Mouse (Mus musculus): ENCODE results near the gene Lrrc75a. TPM values are rescaled to one million over a fixed set of nuclear protein-coding genes. Genes with fewer than 3 reads are reported as not detected.

Lrrc75a gene
- polyA plus RNA-seq, 1 experiment from 2014 or later: 20.6 TPM

DNA sequence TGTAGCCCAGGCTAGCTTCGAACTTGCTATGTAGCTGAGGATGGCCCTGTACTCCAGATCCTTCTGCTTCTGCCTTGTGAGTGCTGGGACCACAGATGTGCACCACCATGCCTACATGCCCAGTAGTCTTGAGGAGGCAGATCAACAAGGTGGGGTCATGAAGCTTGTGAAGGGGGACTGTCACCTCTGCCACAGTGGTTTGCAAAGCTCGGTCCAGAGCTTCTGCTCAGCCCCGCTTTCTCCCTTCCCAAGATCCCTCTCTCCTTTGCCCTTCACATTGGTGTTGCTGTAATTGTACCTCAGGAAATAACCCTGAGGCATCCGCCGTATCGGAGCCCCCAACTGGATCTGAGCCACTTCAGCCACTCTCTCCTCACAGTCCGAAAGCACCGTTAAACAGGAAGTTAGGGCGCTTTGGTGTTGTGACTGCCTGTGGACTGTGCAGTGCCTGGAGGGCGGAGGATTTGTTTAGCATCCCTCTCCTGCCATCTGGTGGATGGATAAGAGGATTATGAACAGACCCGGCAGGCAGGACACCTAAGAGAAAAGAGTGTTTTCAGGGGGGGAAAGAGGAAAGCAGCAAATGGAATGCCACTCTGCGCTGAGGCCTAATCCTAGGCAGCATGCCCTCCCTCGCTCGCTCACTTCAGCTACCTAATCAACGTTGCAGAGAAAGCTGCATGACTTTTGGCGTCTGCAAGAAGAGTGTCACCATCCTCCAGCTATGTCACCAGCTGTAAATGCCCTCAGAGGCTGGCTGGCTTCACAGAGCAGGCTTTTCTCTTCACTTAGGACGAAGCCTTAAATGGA, 27.4 kb upstream of the Lrrc75a start:
- Histone ChIP-seq H3K4me1 (ENCODE audit: control insufficient read depth, insufficient read depth, low read length) (no peaks in the 10 kb centered on the region), H3K9me3 (ENCODE audit: control insufficient read depth, low read length) (no peaks in the 10 kb centered on the region), H3K27ac (replicated peaks; ENCODE audit: low read depth, low read length) (no peak overlapping the region), H3K36me3 (ENCODE audit: control insufficient read depth, insufficient read depth, low read length) (no peaks in the 10 kb centered on the region), H3K9ac (ENCODE audit: low read length) (peak overlapping the region; percentile 47), H3K4me2 (ENCODE audit: low read depth, severe bottlenecking) (peak overlapping the region; percentile 37), H3K4me3 (ENCODE audit: low read depth, low read length) (0 out of 2 replicates have a peak overlapping the region, but pooled peaks have one; percentile 2), H3K27me3 (ENCODE audit: control insufficient read depth, insufficient read depth, low read length) (no peaks in the 10 kb centered on the region)
- DNase-seq (ENCODE audit: low spot score) (peak; percentile 80), ATAC-seq (ENCODE audit: insufficient number of reproducible peaks, low FRiP score, low TSS enrichment, low read depth) (peak; percentile 87; the same call in 1 of the 2 replicates)
- WGBS: 21% methylated on average over 17 of the region's 17 CpGs

DNA sequence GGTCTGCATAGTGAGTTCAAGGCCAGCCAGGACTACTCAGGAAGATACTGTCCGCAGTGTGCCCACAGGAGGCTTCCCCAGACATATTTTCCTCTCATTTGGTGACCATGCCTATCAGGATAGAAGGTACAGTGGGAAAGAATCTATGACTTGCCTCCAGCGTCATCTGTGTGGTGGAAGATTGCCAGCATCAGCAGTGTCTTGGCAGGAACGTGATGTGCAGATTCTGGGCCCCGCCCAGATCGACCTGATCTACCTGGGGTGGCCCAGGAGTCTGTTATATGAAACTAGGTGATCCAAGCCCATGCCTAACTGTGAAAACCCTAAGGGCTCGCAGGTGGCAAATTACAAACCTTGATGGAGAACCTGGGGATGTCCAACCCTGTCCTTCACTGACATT, 21.7 kb upstream of the Lrrc75a start:
- H3K27me3 ChIP-seq (ENCODE audit: control insufficient read depth, insufficient read depth, low read length): no peaks in the 10 kb centered on the region
- H3K4me2 ChIP-seq (ENCODE audit: low read depth, severe bottlenecking): no peak overlapping the region
- no peaks in the 10 kb centered on the region for H3K9me3 ChIP-seq (ENCODE audit: control insufficient read depth, low read length)
- no peak overlapping the region for H3K27ac ChIP-seq (replicated peaks; ENCODE audit: low read depth, low read length)
- no peak overlapping the region for H3K4me3 ChIP-seq (ENCODE audit: low read depth, low read length)
- ATAC-seq (ENCODE audit: insufficient number of reproducible peaks, low FRiP score, low TSS enrichment, low read depth): no peak
- WGBS: 88% methylated on average over 6 of the region's 6 CpGs
- no peak for DNase-seq (ENCODE audit: low spot score)
- H3K9ac ChIP-seq (ENCODE audit: low read length): no peak overlapping the region
- no peaks in the 10 kb centered on the region for H3K4me1 ChIP-seq (ENCODE audit: control insufficient read depth, insufficient read depth, low read length)
- H3K36me3 ChIP-seq (ENCODE audit: control insufficient read depth, insufficient read depth, low read length): no peaks in the 10 kb centered on the region

DNA sequence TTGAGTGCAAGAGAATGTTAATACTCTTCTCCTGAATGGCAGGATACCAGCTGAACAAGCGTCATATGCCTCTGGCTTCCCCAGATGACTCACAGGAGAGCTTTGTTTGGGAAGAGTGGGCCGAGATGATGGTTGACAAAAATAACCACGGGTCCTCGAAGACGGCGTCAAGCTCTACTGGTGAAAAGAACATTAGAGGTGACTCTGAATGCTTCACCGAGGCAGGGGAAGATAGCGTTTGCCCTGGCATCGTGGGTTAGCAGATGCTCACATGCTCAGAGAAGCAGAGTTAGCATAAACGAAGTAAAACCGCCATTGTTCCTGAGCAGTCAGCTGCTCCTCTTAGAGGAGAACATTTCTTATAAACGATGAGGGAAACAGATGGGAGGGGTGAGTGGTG, 21.1 kb upstream of the Lrrc75a start:
- WGBS: 83% methylated on average over 12 of the region's 12 CpGs
- Histone ChIP-seq H3K4me1 (ENCODE audit: control insufficient read depth, insufficient read depth, low read length) (no peaks in the 10 kb centered on the region), H3K27ac (replicated peaks; ENCODE audit: low read depth, low read length) (no peak overlapping the region), H3K27me3 (ENCODE audit: control insufficient read depth, insufficient read depth, low read length) (no peaks in the 10 kb centered on the region), H3K4me2 (ENCODE audit: low read depth, severe bottlenecking) (no peak overlapping the region), H3K9ac (ENCODE audit: low read length) (no peak overlapping the region), H3K36me3 (ENCODE audit: control insufficient read depth, insufficient read depth, low read length) (peaks cover 4% of the 10 kb centered on the region), H3K9me3 (ENCODE audit: control insufficient read depth, low read length) (no peaks in the 10 kb centered on the region), H3K4me3 (ENCODE audit: low read depth, low read length) (no peak overlapping the region)
- no peak for ATAC-seq (ENCODE audit: insufficient number of reproducible peaks, low FRiP score, low TSS enrichment, low read depth)
- no peak for DNase-seq (ENCODE audit: low spot score)

GRCm38 (mm10) chr11:62668986-62669385, 20.7 kb upstream of the Lrrc75a start:
- Histone ChIP-seq H3K9me3 (ENCODE audit: control insufficient read depth, low read length) (no peaks in the 10 kb centered on the region), H3K4me2 (ENCODE audit: low read depth, severe bottlenecking) (no peak overlapping the region), H3K9ac (ENCODE audit: low read length) (no peak overlapping the region), H3K27me3 (ENCODE audit: control insufficient read depth, insufficient read depth, low read length) (no peaks in the 10 kb centered on the region), H3K27ac (replicated peaks; ENCODE audit: low read depth, low read length) (no peak overlapping the region), H3K4me1 (ENCODE audit: control insufficient read depth, insufficient read depth, low read length) (no peaks in the 10 kb centered on the region), H3K36me3 (ENCODE audit: control insufficient read depth, insufficient read depth, low read length) (peaks cover 5% of the 10 kb centered on the region), H3K4me3 (ENCODE audit: low read depth, low read length) (no peak overlapping the region)
- WGBS: 96% methylated on average over 5 of the region's 5 CpGs
- no peak for ATAC-seq (ENCODE audit: insufficient number of reproducible peaks, low FRiP score, low TSS enrichment, low read depth)
- DNase-seq (ENCODE audit: low spot score): no peak

DNA sequence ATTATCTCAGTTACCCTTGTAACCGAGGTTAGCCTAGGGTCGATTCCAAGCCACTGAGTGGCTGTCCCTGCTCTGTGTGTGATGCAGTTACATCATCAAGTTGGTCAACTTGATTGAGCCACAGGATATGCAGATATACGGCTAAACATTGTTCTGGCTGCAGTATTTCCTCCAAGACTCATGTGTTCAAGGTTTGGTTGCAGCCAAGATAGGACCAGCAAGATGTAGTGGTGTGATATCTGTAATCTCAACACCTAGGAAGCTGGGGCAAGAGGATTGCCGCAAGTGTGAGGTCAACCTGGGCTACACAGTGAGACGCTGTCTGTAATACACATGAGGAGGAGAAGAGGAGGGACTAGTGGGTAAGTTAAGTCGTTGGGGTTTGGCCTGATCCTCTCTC, 15.9 kb upstream of the Lrrc75a start:
- Histone ChIP-seq H3K4me3 (ENCODE audit: low read depth, low read length) (no peak overlapping the region), H3K4me2 (ENCODE audit: low read depth, severe bottlenecking) (no peak overlapping the region)

DNA sequence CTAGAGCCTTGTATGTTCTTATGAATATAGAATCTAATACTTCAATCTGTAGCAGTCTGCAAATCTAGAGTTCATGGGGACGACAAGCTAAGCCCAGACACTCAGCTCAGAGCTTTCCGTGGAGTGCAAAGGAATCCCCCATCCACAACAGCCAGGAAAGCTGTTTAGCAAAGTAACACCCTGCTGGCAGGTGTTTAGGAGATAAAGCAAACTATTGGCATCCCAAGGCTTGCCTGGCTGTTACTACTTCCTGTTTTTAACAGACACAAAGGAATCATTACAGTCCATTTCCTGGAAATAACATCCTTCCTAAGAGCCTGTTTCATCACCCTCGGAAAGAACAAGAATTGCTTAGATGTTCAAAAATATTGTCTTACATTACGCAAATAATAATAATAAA, 12.6 kb upstream of the Lrrc75a start:
- Histone ChIP-seq H3K4me1 (ENCODE audit: control insufficient read depth, insufficient read depth, low read length) (no peaks in the 10 kb centered on the region), H3K27me3 (ENCODE audit: control insufficient read depth, insufficient read depth, low read length) (no peaks in the 10 kb centered on the region), H3K4me3 (ENCODE audit: low read depth, low read length) (no peak overlapping the region), H3K36me3 (ENCODE audit: control insufficient read depth, insufficient read depth, low read length) (peaks cover 5% of the 10 kb centered on the region), H3K27ac (replicated peaks; ENCODE audit: low read depth, low read length) (no peak overlapping the region), H3K9me3 (ENCODE audit: control insufficient read depth, low read length) (no peaks in the 10 kb centered on the region), H3K9ac (ENCODE audit: low read length) (no peak overlapping the region), H3K4me2 (ENCODE audit: low read depth, severe bottlenecking) (no peak overlapping the region)
- DNase-seq (ENCODE audit: low spot score) (no peak), ATAC-seq (ENCODE audit: insufficient number of reproducible peaks, low FRiP score, low TSS enrichment, low read depth) (no peak)
- WGBS: 61% methylated on average over 4 of the region's 4 CpGs

More for the DNA sequence above, 15.9 kb upstream of the Lrrc75a start:
- no peak for DNase-seq (ENCODE audit: low spot score)
- Histone ChIP-seq H3K9ac (ENCODE audit: low read length) (no peak overlapping the region), H3K27ac (replicated peaks; ENCODE audit: low read depth, low read length) (no peak overlapping the region), H3K9me3 (ENCODE audit: control insufficient read depth, low read length) (no peaks in the 10 kb centered on the region), H3K36me3 (ENCODE audit: control insufficient read depth, insufficient read depth, low read length) (peaks cover 5% of the 10 kb centered on the region), H3K27me3 (ENCODE audit: control insufficient read depth, insufficient read depth, low read length) (no peaks in the 10 kb centered on the region), H3K4me1 (ENCODE audit: control insufficient read depth, insufficient read depth, low read length) (no peaks in the 10 kb centered on the region)
- WGBS: 89% methylated on average over 6 of the region's 6 CpGs
- ATAC-seq (ENCODE audit: insufficient number of reproducible peaks, low FRiP score, low TSS enrichment, low read depth): no peak

- Histone ChIP-seq H3K9ac (ENCODE audit: low read length) (no peak overlapping the region), H3K27ac (replicated peaks; ENCODE audit: low read depth, low read length) (no peak overlapping the region), H3K4me3 (ENCODE audit: low read depth, low read length) (no peak overlapping the region), H3K27me3 (ENCODE audit: control insufficient read depth, insufficient read depth, low read length) (no peaks in the 10 kb centered on the region), H3K9me3 (ENCODE audit: control insufficient read depth, low read length) (no peaks in the 10 kb centered on the region), H3K4me1 (ENCODE audit: control insufficient read depth, insufficient read depth, low read length) (peaks cover 4% of the 10 kb centered on the region), H3K36me3 (ENCODE audit: control insufficient read depth, insufficient read depth, low read length) (0 out of 2 replicates have a peak, but pooled peaks cover 7% of the 10 kb centered on the region), H3K4me2 (ENCODE audit: low read depth, severe bottlenecking) (no peak overlapping the region)
- no peak for ATAC-seq (ENCODE audit: insufficient number of reproducible peaks, low FRiP score, low TSS enrichment, low read depth)
- no peak for DNase-seq (ENCODE audit: low spot score)
- 95% methylated on average over 3 of the region's 3 CpGs for WGBS
These were observed 3.8 kb upstream of the Lrrc75a start for GRCm38 (mm10) chr11:62652080-62652479.

DNA sequence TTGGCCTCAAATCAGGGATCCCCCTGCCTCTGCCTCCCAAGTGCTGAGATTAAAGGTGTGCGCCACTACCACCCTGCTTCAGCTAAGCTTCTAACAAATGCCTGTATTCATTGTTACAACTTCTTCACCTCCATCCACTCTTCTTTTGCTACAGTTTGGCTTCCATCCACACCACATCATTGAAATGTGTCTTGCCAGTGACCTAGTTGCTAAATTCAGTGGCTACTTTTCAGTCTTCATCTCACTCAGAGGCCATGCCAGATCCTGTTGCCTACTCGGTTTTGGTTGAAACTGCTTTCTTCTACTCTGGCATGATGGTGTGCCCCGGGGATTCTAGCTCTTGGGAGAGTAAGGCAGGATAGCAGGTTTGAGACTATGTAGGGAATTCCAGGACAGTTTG, 3.2 kb upstream of the Lrrc75a start:
- Histone ChIP-seq H3K9me3 (ENCODE audit: control insufficient read depth, low read length) (no peaks in the 10 kb centered on the region), H3K4me3 (ENCODE audit: low read depth, low read length) (no peak overlapping the region), H3K9ac (ENCODE audit: low read length) (no peak overlapping the region), H3K36me3 (ENCODE audit: control insufficient read depth, insufficient read depth, low read length) (0 out of 2 replicates have a peak, but pooled peaks cover 7% of the 10 kb centered on the region), H3K27ac (replicated peaks; ENCODE audit: low read depth, low read length) (no peak overlapping the region), H3K4me1 (ENCODE audit: control insufficient read depth, insufficient read depth, low read length) (peaks cover 7% of the 10 kb centered on the region), H3K4me2 (ENCODE audit: low read depth, severe bottlenecking) (no peak overlapping the region), H3K27me3 (ENCODE audit: control insufficient read depth, insufficient read depth, low read length) (no peaks in the 10 kb centered on the region)
- ATAC-seq (ENCODE audit: insufficient number of reproducible peaks, low FRiP score, low TSS enrichment, low read depth) (no peak), DNase-seq (ENCODE audit: low spot score) (no peak)
- 93% methylated on average over 3 of the region's 3 CpGs for WGBS
